Mouse (Mus musculus) layer of hippocampus, adult 18-20 months (tissue): Measurements from ENCODE around the gene Olfr591. TPM values are rescaled to one million over a fixed set of nuclear protein-coding genes. Genes with fewer than 3 reads are reported as not detected.
"Not testable (repeated sequence)": the region's sequence is repeated elsewhere in the genome, so short reads cannot be mapped to it uniquely, and the experiment has no call there.

Source experiments
- DNase-seq, 2 experiments: peaks; one replicate each; pipeline ENCODE4 v3.0.0; 2022; ENCODE audit warnings: low spot score in 2 of 2
- long read RNA-seq: library from polyadenylated mRNA; stranded (forward); transcript quantifications from one replicate; pipeline ENCODE4 v2.0.0, GENCODE M21; 2021
- total RNA-seq, 2 experiments: library from RNA; stranded (reverse); gene quantifications; 2 replicates each; pipeline ENCODE4 v1.2.3; 2021

The Olfr591 gene
- not detected for total RNA-seq
- long read RNA-seq = 0 reads

GRCm38 (mm10) chr7:103178240-103178639 lies at the start of gene Olfr591:
Olfr591 (minus strand) TSS chr7:103178340.
- DNase-seq = no peak

GRCm38 (mm10) chr7:103216696-103217095 lies 38.6 kb upstream of the Olfr591 start, which contains the start of gene Olfr594:
Olfr594 (plus strand) TSS chr7:103216996.
- DNase-seq = no peak

DNA sequence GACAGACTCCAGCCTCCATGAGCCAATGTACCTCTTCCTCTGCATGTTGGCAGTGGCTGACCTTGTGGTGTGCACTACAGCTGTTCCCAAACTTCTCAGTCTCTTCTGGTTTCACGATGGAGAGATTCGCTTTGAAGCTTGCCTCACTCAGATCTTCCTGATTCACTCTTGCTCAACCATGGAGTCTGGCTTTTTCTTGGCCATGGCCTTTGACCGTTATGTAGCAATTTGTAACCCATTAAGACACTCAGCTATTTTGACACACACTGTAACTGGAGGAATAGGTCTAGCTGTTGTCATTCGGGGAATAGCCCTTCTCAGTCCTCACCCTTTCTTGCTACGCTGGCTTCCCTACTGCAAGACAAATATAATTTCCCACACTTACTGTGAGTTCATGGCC lies 33.9 kb upstream of the Olfr591 start:
- not testable (repeated sequence) for DNase-seq

DNA sequence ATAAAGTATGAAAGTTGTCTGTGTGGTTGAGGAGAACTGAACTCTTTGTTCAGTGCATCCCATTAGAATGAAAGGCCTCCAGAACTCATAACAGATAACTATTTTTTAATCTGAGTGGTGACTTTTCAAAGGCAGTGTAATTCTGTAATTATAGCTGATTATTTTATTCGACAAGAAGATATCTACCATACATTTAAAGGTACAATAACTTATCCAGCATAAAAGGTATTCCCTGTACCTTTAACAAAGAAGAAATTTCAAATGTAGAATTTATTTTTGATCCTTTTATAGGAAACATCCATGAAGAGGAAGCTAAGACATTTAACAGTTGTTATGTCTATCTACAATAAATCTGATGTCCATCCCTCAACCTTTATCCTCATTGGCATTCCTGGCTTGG lies 33.4 kb upstream of the Olfr591 start, which contains the start of gene Olfr593:
Olfr593 (plus strand) TSS at position 301 of the 400 bp plus-strand sequence.
- no peak for DNase-seq

DNA sequence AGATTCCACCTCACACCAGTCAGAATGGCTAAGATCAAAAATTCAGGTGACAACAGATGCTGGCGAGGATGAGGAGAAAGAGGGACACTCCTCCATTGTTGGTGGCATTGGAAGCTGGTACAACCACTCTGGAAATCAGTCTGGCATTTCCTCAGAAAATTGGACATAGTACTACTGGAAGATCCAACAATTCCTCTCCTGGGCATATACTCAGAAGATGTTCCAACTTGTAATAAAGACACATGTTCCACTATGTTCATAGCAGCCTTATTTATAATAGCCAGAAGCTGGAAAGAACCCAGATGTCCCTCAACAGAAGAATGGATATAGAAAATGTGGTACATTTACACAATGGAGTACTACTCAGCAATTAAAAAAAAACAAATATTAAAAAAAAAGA lies 6.4 kb upstream of the Olfr591 start, which contains the start of gene Olfr592:
Olfr592 (plus strand) TSS at position 301 of the 400 bp plus-strand sequence.
- DNase-seq = not testable (repeated sequence)

DNA sequence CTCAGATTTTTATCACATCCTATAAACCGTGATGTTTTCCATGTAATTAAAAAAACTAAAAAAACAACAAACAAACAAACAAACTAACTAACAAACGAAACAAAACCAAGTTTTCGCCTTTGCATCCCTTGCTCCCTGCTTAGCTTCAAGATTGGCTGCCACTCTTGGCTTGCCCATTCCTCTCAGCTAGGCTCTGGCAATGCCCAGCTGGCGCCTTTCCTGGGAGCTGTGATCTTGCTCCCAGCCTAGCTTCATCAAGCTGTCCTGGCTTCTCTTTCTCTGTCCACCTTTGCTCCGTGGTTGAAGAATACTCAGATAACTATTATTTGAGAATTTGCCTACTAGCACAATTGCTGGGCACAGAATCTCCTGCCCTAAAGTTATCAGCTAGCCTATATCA lies 8.4 kb downstream of the Olfr591 start:
- DNase-seq = no peak

DNA sequence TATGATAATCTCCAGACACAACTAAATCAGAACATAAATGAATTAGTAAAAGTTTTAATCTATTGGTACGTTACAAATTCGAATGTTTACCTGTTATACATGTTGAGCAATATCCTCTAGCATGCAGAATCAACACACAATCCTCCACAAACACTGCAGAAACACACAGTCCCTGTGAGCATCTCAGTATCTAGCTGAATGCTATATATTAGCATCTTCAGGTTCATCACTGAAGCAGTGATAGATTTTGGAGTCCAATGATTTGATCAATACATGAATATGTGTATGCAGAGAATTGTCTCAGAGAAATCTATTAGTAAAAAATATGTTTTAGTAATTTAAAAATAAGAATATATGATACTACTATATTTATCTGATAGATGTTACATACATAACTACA lies 21.9 kb downstream of the Olfr591 start, which contains the start of gene Olfr589:
Olfr589 (minus strand) TSS at position 101 of the 400 bp plus-strand sequence.
- no peak for DNase-seq

GRCm38 (mm10) chr7:103140579-103140978 lies 37.6 kb downstream of the Olfr591 start, which contains the start of gene Olfr588-ps1:
Olfr588-ps1 (plus strand) TSS chr7:103140879.
- DNase-seq = no peak

- DNase-seq = no peak
Observed at GRCm38 (mm10) chr7:103125538-103125937, 52.6 kb downstream of the Olfr591 start, which contains the start of gene Olfr586. Olfr586 (minus strand) TSS chr7:103125638.

DNA sequence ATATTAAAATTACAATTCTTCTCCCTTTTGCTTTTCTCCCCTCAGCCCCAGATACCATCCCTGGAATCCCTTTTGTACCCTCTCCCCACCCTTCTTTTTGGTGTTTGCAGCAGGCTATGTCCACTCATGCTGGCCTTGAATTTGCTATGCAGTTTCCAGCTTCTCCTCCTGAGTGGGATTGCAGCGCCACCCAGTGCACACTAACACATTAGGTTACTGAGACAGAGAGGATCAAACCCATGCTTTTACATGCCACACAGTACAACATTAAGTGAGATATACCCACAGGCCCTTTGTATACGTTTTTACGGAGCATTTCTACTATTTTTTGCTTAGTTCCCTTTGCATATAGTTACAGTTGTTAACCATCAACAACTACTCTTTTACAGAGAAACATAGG lies 58.7 kb downstream of the Olfr591 start:
- no peak for DNase-seq

Other genes starting within 250 kb of the Olfr591 start
- not detected for gene Olfr573-ps1, start 235.8 kb downstream of the Olfr591 start, total RNA-seq
- gene Olfr574, start 229.9 kb downstream of the Olfr591 start, total RNA-seq = not detected
- not detected for gene Olfr575, start 219.6 kb downstream of the Olfr591 start, total RNA-seq
- not detected for gene Olfr576, start 215.7 kb downstream of the Olfr591 start, total RNA-seq
- gene Olfr577, start 202.4 kb downstream of the Olfr591 start, total RNA-seq = not detected
- not detected for gene Olfr578, start 189.0 kb downstream of the Olfr591 start, total RNA-seq
- gene Olfr582, start 140.3 kb downstream of the Olfr591 start, total RNA-seq = not detected
- gene Olfr583, start 127.0 kb downstream of the Olfr591 start, total RNA-seq = not detected
- gene Olfr584, start 96.5 kb downstream of the Olfr591 start, total RNA-seq = not detected
- not detected for gene Olfr585, start 80.6 kb downstream of the Olfr591 start, total RNA-seq
- not detected for gene Olfr586, start 52.7 kb downstream of the Olfr591 start, total RNA-seq
- gene Olfr588-ps1, start 37.5 kb downstream of the Olfr591 start, total RNA-seq = not detected
- gene Olfr589, start 22.0 kb downstream of the Olfr591 start, total RNA-seq = not detected
- not detected for gene Olfr592, start 6.5 kb upstream of the Olfr591 start, total RNA-seq
- not detected for gene Olfr593, start 33.5 kb upstream of the Olfr591 start, total RNA-seq
- not detected for gene Olfr594, start 38.7 kb upstream of the Olfr591 start, total RNA-seq
- not detected for gene Usp17ld, start 74.2 kb upstream of the Olfr591 start, total RNA-seq
- not detected for gene Olfr596, start 127.3 kb upstream of the Olfr591 start, total RNA-seq
- not detected for gene Olfr597, start 138.0 kb upstream of the Olfr591 start, total RNA-seq
- not detected for gene Olfr598, start 145.2 kb upstream of the Olfr591 start, total RNA-seq
- gene Olfr599, start 157.6 kb upstream of the Olfr591 start, total RNA-seq = not detected
- not detected for gene Olfr600, start 171.3 kb upstream of the Olfr591 start, total RNA-seq
- gene Olfr601, start 184.3 kb upstream of the Olfr591 start, total RNA-seq = not detected
- not detected for gene Olfr603, start 207.8 kb upstream of the Olfr591 start, total RNA-seq
- not detected for gene Usp17lc, start 236.7 kb upstream of the Olfr591 start, total RNA-seq